Mouse (Mus musculus): ENCODE measurements at regions not wholly inside any gene's neighbourhood (a gene's known extent, or its start where the extent isn't known, plus 50 kb on each side); places are given as distances from the start of the nearest gene placed in this dataset.

GRCm38 (mm10) chr13:101931882-101932281 lies 163.9 kb upstream of the Pik3r1 start:
- DNase-seq (ENCODE audit: low read depth, low spot score) = no peak

GRCm38 (mm10) chr13:101935843-101936242 lies 167.8 kb upstream of the Pik3r1 start:
- DNase-seq (ENCODE audit: low read depth, low spot score) = peak; percentile 48

- no peak for DNase-seq (ENCODE audit: low read depth, low spot score)
Measured at GRCm38 (mm10) chr13:101954521-101954920, 186.5 kb upstream of the Pik3r1 start.

GRCm38 (mm10) chr13:101955806-101956418 lies 187.9 kb upstream of the Pik3r1 start:
- DNase-seq (ENCODE audit: low read depth, low spot score) = no peak

GRCm38 (mm10) chr13:101957782-101958181 lies 189.8 kb upstream of the Pik3r1 start:
- DNase-seq (ENCODE audit: low read depth, low spot score) = no peak

DNA sequence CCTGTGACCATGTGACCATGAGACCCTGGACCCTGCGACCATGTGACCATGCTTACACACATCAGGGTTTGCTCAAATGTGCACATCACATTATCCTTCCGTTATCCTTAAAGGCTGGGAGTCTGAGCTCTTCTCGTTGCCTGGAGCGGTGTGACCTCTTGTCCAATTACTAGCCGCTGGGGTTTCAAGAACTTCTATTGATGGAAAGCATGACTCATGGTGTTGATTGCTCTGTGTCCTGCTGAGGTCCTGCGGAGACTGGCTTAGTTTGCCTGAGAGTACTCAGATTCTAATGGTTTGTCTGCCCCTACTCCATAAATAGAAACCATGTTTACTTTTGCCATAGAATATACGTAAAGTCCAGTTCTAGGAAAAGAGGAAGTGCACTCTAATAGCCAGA lies 197.5 kb upstream of the Pik3r1 start:
- peak; percentile 23 for DNase-seq (ENCODE audit: low read depth, low spot score)

DNA sequence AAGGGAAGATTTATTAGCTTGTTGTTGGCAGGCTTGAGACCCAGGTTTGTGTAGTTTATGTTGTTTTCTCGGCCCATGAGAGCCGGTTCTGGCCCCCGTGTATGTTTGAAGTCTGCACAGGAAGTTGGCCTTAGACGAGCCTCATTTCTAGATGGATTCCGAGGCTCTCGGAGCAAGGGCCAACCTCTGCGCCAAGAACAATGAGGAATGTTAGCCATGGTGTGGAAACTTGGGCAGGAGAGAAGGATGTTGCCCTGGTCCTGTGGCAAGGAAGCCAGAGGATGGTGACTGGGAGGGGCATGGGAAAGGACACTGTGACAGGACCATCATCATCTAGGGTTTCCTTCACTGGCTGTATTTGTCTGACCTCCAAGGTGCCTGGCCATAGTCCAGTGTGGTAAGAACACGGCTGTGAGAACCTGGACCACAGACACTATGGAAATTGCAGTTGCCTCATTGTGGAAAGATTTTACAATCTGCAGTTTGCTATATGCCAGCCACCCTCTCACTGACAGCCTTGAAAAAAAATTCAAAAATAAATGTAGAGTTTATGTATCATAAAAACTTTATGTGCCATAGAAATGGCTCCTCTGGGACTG lies 198.9 kb upstream of the Pik3r1 start:
- no peak for DNase-seq (ENCODE audit: low read depth, low spot score)

DNA sequence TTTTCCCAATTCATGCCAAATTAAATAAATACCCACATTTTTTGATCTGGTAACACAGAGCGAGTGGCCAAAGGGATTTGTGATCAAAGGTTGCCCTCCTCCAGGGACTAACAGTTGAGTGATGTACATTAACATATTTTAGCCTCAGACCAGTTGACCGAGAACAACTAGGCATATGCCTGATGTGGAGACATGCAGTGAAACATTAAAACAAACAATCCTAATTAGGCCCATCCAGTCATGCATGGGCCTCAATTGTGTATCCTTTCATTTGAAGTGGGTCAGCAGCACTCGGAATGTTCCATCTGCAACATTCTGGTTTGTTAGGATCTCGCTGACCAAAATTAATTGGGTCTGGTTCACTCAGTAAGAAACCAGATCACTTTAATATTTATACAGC lies 199.4 kb upstream of the Pik3r1 start:
- DNase-seq (ENCODE audit: low read depth, low spot score) = no peak

DNA sequence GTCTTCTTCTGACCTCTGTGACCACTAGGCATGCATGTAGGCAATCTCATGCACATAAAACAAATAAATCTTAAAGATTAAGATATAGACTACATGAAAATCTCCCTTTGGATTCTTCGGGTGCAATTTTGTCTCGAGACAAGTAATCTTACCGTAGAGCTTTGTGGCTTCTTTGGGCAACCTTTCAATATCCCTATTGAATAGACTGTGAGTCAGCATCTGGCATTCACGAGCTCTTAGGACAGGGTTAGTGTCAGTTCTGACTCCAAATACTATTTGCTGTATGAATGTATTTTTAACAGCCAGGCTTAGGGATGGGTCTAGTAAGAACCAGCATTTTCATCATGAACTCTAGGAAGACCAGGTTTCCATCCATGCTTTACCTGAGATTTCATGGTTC lies 208.7 kb upstream of the Pik3r1 start:
- DNase-seq (ENCODE audit: low read depth, low spot score) = no peak

- peak; percentile 48 for DNase-seq (ENCODE audit: low read depth, low spot score)
Measured at GRCm38 (mm10) chr13:101980171-101980835, 212.3 kb upstream of the Pik3r1 start.

DNA sequence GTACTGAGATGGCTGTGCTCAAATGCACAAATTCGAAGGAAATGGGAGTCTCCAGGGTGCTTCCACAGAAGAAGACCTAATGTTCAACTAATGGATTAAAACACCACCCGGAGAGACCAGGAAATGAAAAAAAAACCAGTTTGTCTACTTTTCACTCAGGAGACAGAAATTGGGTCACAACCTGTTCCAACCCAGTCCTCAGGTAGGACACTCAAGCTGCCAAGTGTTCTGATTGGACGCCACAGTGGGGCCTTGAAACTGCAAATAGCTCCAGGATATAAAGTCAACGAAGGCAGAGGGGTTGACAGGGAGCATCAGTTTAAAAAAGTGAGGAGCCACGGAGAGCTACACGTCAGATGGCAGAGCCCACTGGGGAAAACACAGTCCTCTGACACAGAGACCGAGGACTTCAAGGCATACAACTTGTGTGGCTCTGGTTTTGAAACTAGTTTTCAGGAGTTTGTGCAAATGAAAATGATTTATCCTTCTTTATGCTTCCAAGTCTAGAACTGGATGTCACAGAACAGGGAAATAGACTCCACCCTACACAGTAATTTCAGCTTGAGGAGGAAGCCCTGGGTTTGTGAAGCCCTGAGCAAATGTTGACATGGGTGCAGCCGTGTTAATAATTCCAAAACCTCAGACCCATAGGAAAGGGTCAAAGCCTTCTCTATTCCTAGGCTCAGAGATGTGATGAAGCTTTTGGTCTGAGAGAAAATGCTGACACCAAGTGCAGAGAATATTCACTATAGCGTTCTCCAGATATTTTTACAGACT lies 220.8 kb upstream of the Pik3r1 start:
- DNase-seq (ENCODE audit: low read depth, low spot score) = no peak

GRCm38 (mm10) chr13:101991729-101992128 lies 223.7 kb upstream of the Pik3r1 start:
- DNase-seq (ENCODE audit: low read depth, low spot score) = no peak

- no peak for DNase-seq (ENCODE audit: low read depth, low spot score)
Measured at GRCm38 (mm10) chr13:101994779-101995178, 226.8 kb upstream of the Pik3r1 start.

- DNase-seq (ENCODE audit: low read depth, low spot score) = no peak
Measured at GRCm38 (mm10) chr13:101995529-101995928, 227.5 kb upstream of the Pik3r1 start.

- no peak for DNase-seq (ENCODE audit: low read depth, low spot score)
Measured at GRCm38 (mm10) chr13:101996144-101996543, 228.1 kb upstream of the Pik3r1 start.

- DNase-seq (ENCODE audit: low read depth, low spot score) = no peak
Measured at GRCm38 (mm10) chr13:101997415-101997814, 229.4 kb upstream of the Pik3r1 start.

GRCm38 (mm10) chr13:102006565-102006964 lies 238.5 kb upstream of the Pik3r1 start:
- no peak for DNase-seq (ENCODE audit: low read depth, low spot score)

GRCm38 (mm10) chr13:102011965-102012364 lies 243.9 kb upstream of the Pik3r1 start:
- DNase-seq (ENCODE audit: low read depth, low spot score) = peak; percentile 21

DNA sequence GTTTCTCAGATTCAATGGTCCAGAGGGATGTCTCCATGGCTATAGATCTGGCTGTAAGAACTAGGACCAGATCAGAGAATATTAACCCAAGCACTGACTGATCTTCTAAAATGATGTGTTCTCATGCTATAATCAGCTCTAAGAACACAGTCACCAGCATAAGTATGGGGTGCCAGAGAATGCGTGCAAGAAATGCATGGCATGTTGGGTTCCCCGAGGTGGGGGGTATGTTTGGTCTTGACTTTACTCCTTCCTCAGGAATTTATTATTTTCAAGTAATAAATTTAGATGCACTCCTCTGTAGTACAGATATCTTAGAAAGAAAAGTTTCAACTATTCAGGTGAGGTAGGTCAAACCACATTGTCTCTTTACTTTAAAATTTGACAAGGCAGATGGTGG lies 246.5 kb upstream of the Pik3r1 start:
- no peak for DNase-seq (ENCODE audit: low read depth, low spot score)

DNA sequence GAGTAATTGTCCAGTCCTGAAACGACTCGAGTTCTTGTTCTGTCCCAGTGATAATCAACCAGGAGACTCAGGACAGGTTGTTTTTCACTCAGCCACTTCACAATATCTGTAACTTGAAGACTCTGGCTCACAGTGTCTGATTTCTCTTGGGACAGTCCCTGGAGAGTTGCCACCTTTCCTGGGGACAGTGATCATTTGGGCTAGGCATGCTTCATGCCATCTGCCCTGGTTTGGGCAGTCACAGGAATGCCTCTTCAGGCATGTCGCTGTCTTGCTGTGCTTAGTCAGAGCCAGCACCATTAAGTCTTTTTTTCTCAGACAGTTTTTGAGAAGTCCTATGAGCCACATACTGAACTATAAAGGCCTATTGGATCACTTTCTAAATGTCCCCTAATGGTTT lies 246.9 kb upstream of the Pik3r1 start:
- no peak for DNase-seq (ENCODE audit: low read depth, low spot score)

DNA sequence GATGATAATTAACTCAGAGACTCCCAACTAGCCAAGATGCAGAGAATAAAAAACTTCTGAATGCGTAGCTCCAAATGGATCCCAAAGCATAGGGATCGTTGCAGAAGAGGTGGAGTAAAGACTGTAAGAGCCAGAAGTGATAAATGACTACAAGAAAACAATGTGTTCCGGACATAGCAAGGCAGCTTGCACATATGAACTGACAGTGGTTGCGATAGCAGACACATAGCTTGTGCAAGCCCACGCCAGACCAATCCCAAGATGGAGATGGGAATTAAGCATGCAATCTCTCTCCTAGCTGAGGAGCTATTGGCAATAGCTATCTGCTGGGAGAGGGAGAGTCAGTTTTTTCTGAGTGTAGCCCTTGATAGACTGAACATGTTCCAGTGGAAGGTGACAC lies 248.5 kb upstream of the Pik3r1 start:
- DNase-seq (ENCODE audit: low read depth, low spot score) = no peak

- DNase-seq (ENCODE audit: low read depth, low spot score) = no peak
Measured at GRCm38 (mm10) chr13:102022273-102022672, 254.3 kb upstream of the Pik3r1 start.

All from brain, adult 2 months (tissue).